Mouse (Mus musculus): ENCODE data around the gene Rbfox1.

- TF ChIP-seq CTCF (IDR thresholded peaks at IDR 0.05; ENCODE audit: low read depth, low read length) = no peak
- TF ChIP-seq POLR2A (IDR thresholded peaks at IDR 0.05; ENCODE audit: extremely low read depth, insufficient read depth, low read length) = no peak
Observed at GRCm38 (mm10) chr16:6969986-6970385, 1084.8 kb downstream of the Rbfox1 start.
